Mouse (Mus musculus) embryonic fibroblast, embryonic 13.5 days (primary cell): ENCODE measurements around the gene Cfap57.

Experiments
- CTCF ChIP-seq: IDR thresholded peaks from 2 replicates; pipeline ENCODE4 v1.5.1; 2011; ENCODE audit warnings: mild to moderate bottlenecking, control low read depth, low read length, moderate library complexity, borderline replicate concordance; ENCODE audit not compliant: insufficient read depth
- POLR2A ChIP-seq: IDR thresholded peaks from 2 replicates; pipeline ENCODE4 v1.6.1; 2011; ENCODE audit warnings: low read depth, mild to moderate bottlenecking, control low read depth, low read length, moderate library complexity

- TF ChIP-seq CTCF = 0 out of 2 replicates have a peak, but pooled peaks have one; percentile 19
- TF ChIP-seq POLR2A = no peak
These were observed 8.0 kb downstream of the Cfap57 start for GRCm38 (mm10) chr4:118612619-118613018.
